Mouse (Mus musculus) ES-Bruce4 (cell line): ENCODE data around the gene Foxa3. TPM values are rescaled to one million over a fixed set of nuclear protein-coding genes. Genes with fewer than 3 reads are reported as not detected.
A peak's percentile ranks its signal among the peaks of the same experiment; 100 is the strongest.

Experiments
- H3K27ac ChIP-seq: 2 replicates; pipeline ENCODE4 v1.5.1; 2012; ENCODE audit warnings: low read length, inconsistent platforms; ENCODE audit not compliant: insufficient read depth
- H3K27me3 ChIP-seq: 2 replicates; pipeline ENCODE4 v1.6.1; 2012; ENCODE audit warnings: mild to moderate bottlenecking, low read length, inconsistent platforms; ENCODE audit not compliant: control insufficient read depth, poor library complexity, insufficient read depth, severe bottlenecking
- H3K36me3 ChIP-seq: 2 replicates; pipeline ENCODE4 v1.6.1; 2012; ENCODE audit warnings: inconsistent platforms, mild to moderate bottlenecking, low read length, moderate library complexity; ENCODE audit not compliant: control insufficient read depth, poor library complexity, insufficient read depth, severe bottlenecking
- H3K4me1 ChIP-seq: one replicate; pipeline ENCODE4 v1.8.1; 2011; ENCODE audit warnings: low read length; ENCODE audit not compliant: control insufficient read depth, insufficient read depth
- H3K4me3 ChIP-seq: 2 replicates; pipeline ENCODE4 v1.5.1; 2011; ENCODE audit warnings: low read depth, mild to moderate bottlenecking, low read length
- H3K9ac ChIP-seq: 2 replicates; pipeline ENCODE4 v1.6.1; 2012; ENCODE audit warnings: low read depth, mild to moderate bottlenecking, inconsistent platforms; ENCODE audit not compliant: poor library complexity, severe bottlenecking
- H3K9me3 ChIP-seq: replicated peaks from 2 replicates; pipeline ENCODE4 v1.6.1; 2012; ENCODE audit warnings: mild to moderate bottlenecking, low read length, inconsistent platforms; ENCODE audit not compliant: control insufficient read depth, poor library complexity, insufficient read depth, severe bottlenecking
- CTCF ChIP-seq: IDR thresholded peaks from one replicate; pipeline ENCODE4 v1.8.1; 2011; ENCODE audit warnings: low read depth, low read length
- EP300 ChIP-seq: IDR thresholded peaks from 2 replicates; pipeline ENCODE4 v1.6.1; 2011; ENCODE audit warnings: low read depth, low read length; ENCODE audit not compliant: insufficient read depth
- POLR2A ChIP-seq: IDR thresholded peaks from one replicate; pipeline ENCODE4 v1.8.1; 2011; ENCODE audit warnings: low read length; ENCODE audit not compliant: insufficient read depth
- polyA plus RNA-seq: library from polyadenylated mRNA; stranded (reverse); fragments of >200 nt; gene quantifications from 2 replicates; pipeline ENCODE4 v1.2.4, GENCODE M21; 2011; ENCODE audit warnings: low read depth; ENCODE audit not compliant: missing spikeins, insufficient read depth, insufficient read length

The Foxa3 gene
- polyA plus RNA-seq, 1 experiment, result 2.5 TPM

DNA sequence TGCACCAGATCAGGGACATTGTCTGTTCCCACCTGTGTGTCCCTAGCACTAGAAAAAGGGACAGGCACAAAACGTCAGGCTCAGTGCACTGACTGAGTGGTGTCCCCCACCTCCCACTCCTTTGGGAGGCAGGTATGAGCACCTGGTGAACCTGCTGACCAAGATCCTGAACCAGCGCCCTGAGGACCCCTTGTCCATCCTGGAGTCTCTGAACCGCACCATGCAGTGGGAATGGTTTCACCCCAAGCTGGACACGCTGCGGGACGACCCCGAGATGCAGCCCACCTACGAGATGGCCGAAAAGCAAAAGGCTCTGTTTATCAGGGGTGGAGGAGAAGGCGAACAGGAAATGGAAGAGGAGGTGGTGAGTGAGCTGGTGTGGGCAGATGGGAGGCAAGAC is 34.1 kb upstream of the Foxa3 start:
- Histone ChIP-seq H3K27ac (no peak overlapping the region), H3K9ac (no peak overlapping the region), H3K9me3 (no peaks in the 10 kb centered on the region), H3K36me3 (no peaks in the 10 kb centered on the region), H3K27me3 (no peaks in the 10 kb centered on the region), H3K4me3 (no peak overlapping the region), H3K4me1 (no peaks in the 10 kb centered on the region)
- no peak for TF ChIP-seq CTCF

DNA sequence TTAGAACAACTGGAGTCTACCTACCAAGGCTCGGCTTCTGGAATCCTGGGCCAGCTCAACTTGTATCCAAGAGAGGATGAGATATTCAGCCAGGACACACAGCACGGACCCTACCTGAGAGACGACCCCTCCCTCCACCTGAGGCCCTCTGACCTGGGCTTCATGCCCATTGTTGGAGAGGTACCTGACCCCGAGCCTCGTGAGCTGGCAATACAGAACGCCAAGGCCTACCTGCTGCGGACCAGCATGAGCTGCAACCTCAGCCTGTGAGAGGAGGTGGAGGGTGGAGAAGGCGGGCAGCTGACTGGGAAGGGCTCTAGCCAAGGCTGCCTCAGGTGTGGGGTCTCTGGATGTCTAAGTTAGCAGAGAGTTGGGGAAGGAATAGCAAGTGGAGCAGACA is 31.8 kb upstream of the Foxa3 start:
- Histone ChIP-seq H3K36me3 (peaks cover 4% of the 10 kb centered on the region; the same call in 1 of the 2 replicates), H3K4me3 (no peak overlapping the region), H3K9me3 (no peaks in the 10 kb centered on the region), H3K27ac (no peak overlapping the region), H3K9ac (no peak overlapping the region), H3K27me3 (no peaks in the 10 kb centered on the region), H3K4me1 (no peaks in the 10 kb centered on the region)
- TF ChIP-seq POLR2A (no peak), EP300 (no peak), CTCF (no peak)

DNA sequence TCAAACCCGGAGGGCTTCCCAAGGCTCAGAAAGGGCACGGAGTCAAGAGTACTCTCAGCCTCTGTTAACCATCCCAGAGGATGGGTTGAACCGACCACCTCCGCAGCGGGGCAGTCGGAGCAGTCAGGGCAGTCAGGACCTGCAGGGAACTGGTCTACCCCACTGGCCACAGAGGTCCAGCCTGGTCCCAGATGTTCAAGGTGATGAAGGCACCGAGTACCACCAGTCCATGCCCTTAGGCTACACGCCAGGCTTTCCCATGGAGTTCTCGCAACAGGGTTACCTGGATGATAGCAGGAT is 31.4 kb upstream of the Foxa3 start:
- no peak for TF ChIP-seq CTCF
- TF ChIP-seq EP300, result no peak
- TF ChIP-seq POLR2A, result no peak

DNA sequence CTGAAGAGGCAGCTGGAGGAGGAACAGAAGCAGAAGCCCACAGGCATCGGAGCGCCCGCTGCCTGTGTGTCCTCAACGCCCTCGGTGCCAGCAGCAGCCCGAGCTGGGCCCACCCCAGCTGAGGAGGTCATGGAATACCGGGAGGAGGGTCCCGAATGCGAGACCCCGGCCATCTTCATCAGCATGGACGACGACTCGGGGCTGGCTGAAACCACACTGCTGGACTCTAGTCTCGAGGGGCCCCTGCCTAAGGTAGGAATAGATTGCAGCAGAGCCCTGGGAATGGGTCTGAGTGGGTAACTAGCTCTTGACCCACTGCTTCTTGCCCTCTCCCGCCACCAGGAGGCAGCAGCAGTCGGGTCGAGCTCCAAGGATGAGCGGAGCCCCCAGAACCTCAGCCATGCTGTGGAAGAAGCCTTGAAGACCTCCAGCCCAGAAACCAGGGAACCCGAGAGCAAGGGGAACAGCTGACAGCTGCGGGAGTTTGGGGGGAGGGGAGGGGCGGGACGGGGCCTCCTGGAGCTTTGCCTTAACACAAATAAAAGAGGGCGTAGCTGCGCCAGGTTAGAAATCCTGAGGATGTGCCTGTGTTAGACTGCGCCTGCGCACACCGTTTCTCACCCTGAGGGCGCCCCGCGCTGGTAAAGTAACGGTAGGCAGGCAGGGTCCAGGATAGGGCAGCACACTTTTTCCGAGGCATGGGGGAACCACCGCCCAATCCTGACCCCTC is 30.9 kb upstream of the Foxa3 start, which contains the start of gene Rsph6a:
Gene Rsph6a (plus strand): TSS at position 644 of the 730 bp plus-strand sequence.
- Histone ChIP-seq H3K36me3 (peaks cover 13% of the 10 kb centered on the region; the same call in 1 of the 2 replicates), H3K27me3 (no peaks in the 10 kb centered on the region), H3K9ac (0 out of 2 replicates have a peak within 1 kb of the TSS, but pooled peaks have one; percentile 14), H3K4me3 (no peak within 1 kb of the TSS), H3K9me3 (no peaks in the 10 kb centered on the region), H3K4me1 (no peaks in the 10 kb centered on the region), H3K27ac (no peak within 1 kb of the TSS)
- TF ChIP-seq CTCF, result peak; percentile 69
- no peak for TF ChIP-seq EP300

More for the DNA sequence above, 31.4 kb upstream of the Foxa3 start:
- H3K4me3 ChIP-seq, result no peak overlapping the region
- no peak overlapping the region for H3K9ac ChIP-seq
- no peaks in the 10 kb centered on the region for H3K4me1 ChIP-seq
- peaks cover 8% of the 10 kb centered on the region; the same call in 1 of the 2 replicates for H3K36me3 ChIP-seq
- no peak overlapping the region for H3K27ac ChIP-seq
- H3K9me3 ChIP-seq, result no peaks in the 10 kb centered on the region
- no peaks in the 10 kb centered on the region for H3K27me3 ChIP-seq

DNA sequence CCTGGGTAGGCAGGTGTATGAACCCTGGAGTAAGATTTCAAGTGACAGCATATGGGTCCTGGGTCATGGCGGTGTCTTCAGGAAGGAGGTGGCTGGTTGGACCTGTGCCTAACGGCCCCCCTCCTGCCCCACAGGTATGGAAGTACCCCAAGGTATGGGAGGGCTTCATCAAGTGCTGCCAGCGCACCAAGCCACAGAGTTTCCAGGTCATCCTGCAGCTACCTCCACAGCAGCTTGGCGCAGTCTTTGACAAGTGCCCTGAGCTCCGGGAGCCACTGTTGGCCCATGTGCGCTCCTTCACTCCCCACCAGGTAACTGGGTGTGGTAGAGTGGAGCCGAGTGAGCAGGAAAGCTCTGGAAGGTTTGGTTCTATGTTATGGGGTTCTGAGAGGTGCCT is 29.8 kb upstream of the Foxa3 start:
- Histone ChIP-seq H3K9me3 (no peaks in the 10 kb centered on the region), H3K4me1 (no peaks in the 10 kb centered on the region), H3K27me3 (no peaks in the 10 kb centered on the region), H3K4me3 (no peak overlapping the region), H3K27ac (no peak overlapping the region), H3K36me3 (peaks cover 20% of the 10 kb centered on the region), H3K9ac (no peak overlapping the region)
- TF ChIP-seq EP300, result no peak
- no peak for TF ChIP-seq POLR2A
- no peak for TF ChIP-seq CTCF

DNA sequence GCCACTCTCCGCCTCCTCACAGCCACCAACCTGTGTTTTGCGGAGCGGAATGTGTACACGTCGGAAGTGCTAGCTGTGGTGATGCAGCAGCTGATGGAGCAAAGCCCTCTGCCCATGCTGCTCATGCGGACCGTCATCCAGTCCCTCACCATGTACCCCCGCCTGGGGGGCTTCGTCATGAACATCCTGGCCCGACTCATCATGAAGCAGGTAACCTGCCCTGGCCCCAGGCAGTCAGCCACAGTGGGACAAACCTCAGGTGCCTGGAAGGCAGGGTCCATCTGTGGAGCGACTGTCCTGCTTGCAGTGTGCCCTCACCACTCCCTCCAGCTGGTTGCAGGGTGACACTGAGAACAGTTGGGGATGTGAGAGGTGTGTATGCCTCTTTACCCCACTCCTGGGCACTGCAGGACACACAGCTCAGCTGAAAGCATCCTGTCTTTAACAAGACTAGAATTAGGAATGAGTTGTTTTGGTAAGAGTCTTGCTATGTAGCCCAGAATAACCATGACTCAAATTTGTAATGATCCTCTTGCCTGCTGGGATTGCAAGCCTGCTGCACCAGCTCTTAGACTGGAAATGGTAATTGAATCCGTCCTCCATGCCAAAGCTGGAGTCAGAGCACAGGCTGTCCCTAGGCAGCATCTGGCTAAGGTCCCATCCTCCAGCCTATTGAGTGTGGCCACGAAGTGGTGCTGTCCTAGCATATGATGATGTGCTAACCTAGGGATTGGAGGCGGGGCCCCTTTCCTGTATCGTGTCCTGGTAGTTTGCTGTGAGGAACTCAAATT is 29.2 kb upstream of the Foxa3 start:
- Histone ChIP-seq H3K4me3 (no peak overlapping the region), H3K27ac (no peak overlapping the region), H3K9ac (no peak overlapping the region), H3K27me3 (no peaks in the 10 kb centered on the region), H3K9me3 (no peaks in the 10 kb centered on the region), H3K4me1 (no peaks in the 10 kb centered on the region), H3K36me3 (peaks cover 24% of the 10 kb centered on the region)
- TF ChIP-seq EP300, result no peak
- no peak for TF ChIP-seq CTCF
- no peak for TF ChIP-seq POLR2A
